Mouse (Mus musculus): ENCODE results near the gene Gm32742. TPM values are rescaled to one million over a fixed set of nuclear protein-coding genes. Genes with fewer than 3 reads are reported as not detected.

The Gm32742 gene
- total RNA-seq (2023) = 0.09 TPM in 1 of 4 replicates, not detected in the others

GRCm38 (mm10) chr9:51165312-51166180, at the start of gene Gm32742:
Gm32742 (minus strand) TSS chr9:51165517.

GRCm38 (mm10) chr9:51213023-51213728, 47.9 kb upstream of the Gm32742 start, which contains the start of gene Pou2af1:
Pou2af1 (plus strand) TSS chr9:51213708.

GRCm38 (mm10) chr9:51101756-51102425, 63.4 kb downstream of the Gm32742 start, which contains the start of gene 4833427G06Rik:
4833427G06Rik (minus strand) TSS chr9:51102078.

Other genes starting within 250 kb of the Gm32742 start
- 37.7 to 42.4 TPM (median 39.7 TPM) in 4 replicates for gene Sik2, start 156.4 kb downstream of the Gm32742 start, total RNA-seq (2023)
- not detected in 4 replicates for gene Btg4, start 104.6 kb downstream of the Gm32742 start, total RNA-seq (2023)
- 0.31 TPM in 1 of 4 replicates, not detected in the others for gene Layn, start 88.4 kb downstream of the Gm32742 start, total RNA-seq (2023)
- not detected in 4 replicates for gene 4833427G06Rik, start 63.4 kb downstream of the Gm32742 start, total RNA-seq (2023)
- 340 to 371 TPM (median 350 TPM) in 4 replicates for gene Pou2af1, start 48.2 kb upstream of the Gm32742 start, total RNA-seq (2023)
- gene Colca2, start 113.1 kb upstream of the Gm32742 start, total RNA-seq (2023) = not detected in 4 replicates
- gene 1810046K07Rik, start 163.4 kb upstream of the Gm32742 start, total RNA-seq (2023) = 0.94 to 1.9 TPM (median 1.4 TPM) in 4 replicates